Mouse (Mus musculus): ENCODE measurements around the gene Elk4. TPM values are rescaled to one million over a fixed set of nuclear protein-coding genes. Genes with fewer than 3 reads are reported as not detected.

The Elk4 gene
- polyA plus RNA-seq, 1 experiment from 2014 or later: 22.0 TPM

- WGBS: 69% methylated on average over 2 of the region's 2 CpGs
- Histone ChIP-seq H3K36me3 (ENCODE audit: insufficient read depth, low read length) (no peaks in the 10 kb centered on the region), H3K4me2 (ENCODE audit: low read length) (no peak overlapping the region), H3K27me3 (ENCODE audit: insufficient read depth, low read length) (no peaks in the 10 kb centered on the region), H3K27ac (no peak overlapping the region), H3K9ac (ENCODE audit: low read depth, low read length) (no peak overlapping the region), H3K4me3 (replicated peaks; ENCODE audit: low read depth, low read length) (no peak overlapping the region), H3K4me1 (replicated peaks; ENCODE audit: insufficient read depth, low read length) (0 out of 2 replicates have a peak, but pooled peaks cover 5% of the 10 kb centered on the region), H3K9me3 (replicated peaks; ENCODE audit: low read length) (no peaks in the 10 kb centered on the region)
- ATAC-seq (replicated peaks; ENCODE audit: low FRiP score, low read depth) (no peak), DNase-seq (ENCODE audit: low spot score) (no peak)
- TF ChIP-seq CTCF (IDR thresholded peaks at IDR 0.05; ENCODE audit: low read depth): no peak
These were observed 4.3 kb upstream of the Elk4 start for GRCm38 (mm10) chr1:132003111-132003510.

DNA sequence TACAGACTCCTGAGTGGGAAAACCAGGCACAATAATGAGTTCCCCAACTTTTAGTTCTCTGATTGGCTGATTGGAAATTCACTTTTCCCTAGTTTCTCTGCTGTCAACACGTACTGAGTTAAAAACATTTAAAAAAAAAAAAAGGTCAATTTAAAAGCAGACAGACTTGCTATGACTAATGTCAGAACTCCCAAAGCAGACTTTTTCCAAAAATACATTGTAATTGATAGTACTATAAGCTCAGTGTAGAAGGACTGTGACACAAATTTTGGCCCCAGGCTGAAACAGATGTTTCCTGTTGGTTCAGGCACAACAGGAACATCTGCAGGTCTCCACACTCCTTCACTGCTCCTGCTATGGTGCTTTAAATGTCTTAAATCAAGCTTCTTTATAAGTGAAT lies 3.6 kb upstream of the Elk4 start:
- Histone ChIP-seq H3K27ac (no peak overlapping the region), H3K4me3 (replicated peaks; ENCODE audit: low read depth, low read length) (no peak overlapping the region), H3K36me3 (ENCODE audit: insufficient read depth, low read length) (no peaks in the 10 kb centered on the region), H3K9ac (ENCODE audit: low read depth, low read length) (no peak overlapping the region), H3K4me2 (ENCODE audit: low read length) (no peak overlapping the region), H3K9me3 (replicated peaks; ENCODE audit: low read length) (no peaks in the 10 kb centered on the region), H3K4me1 (replicated peaks; ENCODE audit: insufficient read depth, low read length) (peaks cover 5% of the 10 kb centered on the region; the same call in 1 of the 2 replicates), H3K27me3 (ENCODE audit: insufficient read depth, low read length) (no peaks in the 10 kb centered on the region)
- ATAC-seq (replicated peaks; ENCODE audit: low FRiP score, low read depth) (no peak), DNase-seq (ENCODE audit: low spot score) (peak; percentile 66)
- TF ChIP-seq CTCF (IDR thresholded peaks at IDR 0.05; ENCODE audit: low read depth): no peak
- WGBS: 42% methylated on average over 1 of the region's 1 CpGs

DNA sequence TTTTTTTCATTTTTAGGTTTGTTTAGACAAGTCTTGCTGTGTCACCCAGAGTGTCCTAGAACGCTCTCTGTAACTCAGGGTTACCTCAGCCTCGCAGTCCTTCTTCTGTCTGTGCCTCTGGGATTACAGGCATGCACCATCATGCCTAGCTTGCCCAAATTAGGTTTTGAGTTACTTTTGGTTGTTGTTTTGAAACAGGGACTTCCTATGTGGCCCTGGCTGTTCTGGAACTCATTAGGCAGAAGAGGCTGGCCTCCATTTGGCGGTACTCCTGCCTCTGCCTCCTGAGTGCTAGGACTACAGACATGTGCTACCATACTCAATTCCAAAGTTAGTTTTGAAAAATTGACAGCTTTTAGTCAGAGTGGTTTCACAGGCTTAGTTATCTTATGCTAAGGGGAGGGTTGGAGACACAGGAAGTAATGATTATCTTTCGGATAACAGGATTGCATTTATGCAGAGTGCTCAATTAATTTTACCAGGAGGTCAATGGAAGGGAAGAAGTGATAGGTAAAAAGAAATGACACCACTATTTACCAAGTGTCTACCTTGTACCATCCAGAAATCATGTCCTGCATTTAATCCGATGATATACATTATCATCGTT lies 2.7 kb upstream of the Elk4 start:
- no peak for TF ChIP-seq CTCF (IDR thresholded peaks at IDR 0.05; ENCODE audit: low read depth)
- WGBS: 83% methylated on average over 6 of the region's 6 CpGs
- Histone ChIP-seq H3K36me3 (ENCODE audit: insufficient read depth, low read length) (no peaks in the 10 kb centered on the region), H3K4me3 (replicated peaks; ENCODE audit: low read depth, low read length) (no peak overlapping the region), H3K9ac (ENCODE audit: low read depth, low read length) (no peak overlapping the region), H3K4me2 (ENCODE audit: low read length) (no peak overlapping the region), H3K27ac (no peak overlapping the region), H3K27me3 (ENCODE audit: insufficient read depth, low read length) (no peaks in the 10 kb centered on the region), H3K4me1 (replicated peaks; ENCODE audit: insufficient read depth, low read length) (peaks cover 12% of the 10 kb centered on the region; the same call in 1 of the 2 replicates), H3K9me3 (replicated peaks; ENCODE audit: low read length) (no peaks in the 10 kb centered on the region)
- no peak for ATAC-seq (replicated peaks; ENCODE audit: low FRiP score, low read depth)
- no peak for DNase-seq (ENCODE audit: low spot score)

- 91% methylated on average over 1 of the region's 1 CpGs for WGBS
- no peak overlapping the region for H3K4me2 ChIP-seq (ENCODE audit: low read length)
- no peak overlapping the region for H3K4me3 ChIP-seq (replicated peaks; ENCODE audit: low read depth, low read length)
- H3K9ac ChIP-seq (ENCODE audit: low read depth, low read length): no peak overlapping the region
- H3K9me3 ChIP-seq (replicated peaks; ENCODE audit: low read length): no peaks in the 10 kb centered on the region
- H3K27me3 ChIP-seq (ENCODE audit: insufficient read depth, low read length): no peaks in the 10 kb centered on the region
- no peak for TF ChIP-seq CTCF (IDR thresholded peaks at IDR 0.05; ENCODE audit: low read depth)
- H3K4me1 ChIP-seq (replicated peaks; ENCODE audit: insufficient read depth, low read length): peaks cover 15% of the 10 kb centered on the region; the same call in 1 of the 2 replicates
- ATAC-seq (replicated peaks; ENCODE audit: low FRiP score, low read depth) (no peak), DNase-seq (ENCODE audit: low spot score) (no peak)
- H3K36me3 ChIP-seq (ENCODE audit: insufficient read depth, low read length): no peaks in the 10 kb centered on the region
- no peak overlapping the region for H3K27ac ChIP-seq
These were observed 1.9 kb upstream of the Elk4 start for GRCm38 (mm10) chr1:132005466-132005865.

GRCm38 (mm10) chr1:132006046-132006445 lies 1.4 kb upstream of the Elk4 start:
- 75% methylated on average over 3 of the region's 3 CpGs for WGBS
- Histone ChIP-seq H3K9me3 (replicated peaks; ENCODE audit: low read length) (no peaks in the 10 kb centered on the region), H3K4me1 (replicated peaks; ENCODE audit: insufficient read depth, low read length) (peaks cover 18% of the 10 kb centered on the region; the same call in 1 of the 2 replicates), H3K27me3 (ENCODE audit: insufficient read depth, low read length) (no peaks in the 10 kb centered on the region), H3K27ac (no peak overlapping the region), H3K4me3 (replicated peaks; ENCODE audit: low read depth, low read length) (no peak overlapping the region), H3K4me2 (ENCODE audit: low read length) (no peak overlapping the region), H3K36me3 (ENCODE audit: insufficient read depth, low read length) (no peaks in the 10 kb centered on the region), H3K9ac (ENCODE audit: low read depth, low read length) (no peak overlapping the region)
- no peak for TF ChIP-seq CTCF (IDR thresholded peaks at IDR 0.05; ENCODE audit: low read depth)
- no peak for DNase-seq (ENCODE audit: low spot score)
- no peak for ATAC-seq (replicated peaks; ENCODE audit: low FRiP score, low read depth)

- peak overlapping the region; percentile 100 for H3K27ac ChIP-seq
- no peak for ATAC-seq (replicated peaks; ENCODE audit: low FRiP score, low read depth)
- H3K4me2 ChIP-seq (ENCODE audit: low read length): peak overlapping the region; percentile 78
- DNase-seq (ENCODE audit: low spot score): peak; percentile 49
- peaks cover 18% of the 10 kb centered on the region; the same call in 1 of the 2 replicates for H3K4me1 ChIP-seq (replicated peaks; ENCODE audit: insufficient read depth, low read length)
- no peaks in the 10 kb centered on the region for H3K36me3 ChIP-seq (ENCODE audit: insufficient read depth, low read length)
- no peak overlapping the region; the same call in 1 of the 2 replicates for H3K9ac ChIP-seq (ENCODE audit: low read depth, low read length)
- WGBS: 22% methylated on average over 5 of the region's 5 CpGs
- no peaks in the 10 kb centered on the region for H3K9me3 ChIP-seq (replicated peaks; ENCODE audit: low read length)
- H3K4me3 ChIP-seq (replicated peaks; ENCODE audit: low read depth, low read length): peak overlapping the region; percentile 81
- TF ChIP-seq CTCF (IDR thresholded peaks at IDR 0.05; ENCODE audit: low read depth): no peak
- H3K27me3 ChIP-seq (ENCODE audit: insufficient read depth, low read length): no peaks in the 10 kb centered on the region
These were observed 686 bp upstream of the Elk4 start for GRCm38 (mm10) chr1:132006721-132007120.

Data from kidney, postnatal 0 days (tissue).